Mouse (Mus musculus) G1E-ER4 (cell line): ENCODE data around the gene Cald1. TPM values are rescaled to one million over a fixed set of nuclear protein-coding genes. Genes with fewer than 3 reads are reported as not detected.

Experiments
- GATA1 ChIP-seq: IDR thresholded peaks from one replicate; pipeline ENCODE4 v1.8.0; 2012; ENCODE audit warnings: low read length, inconsistent platforms
- polyA plus RNA-seq: library from polyadenylated mRNA; stranded (reverse); fragments of >175 nt; gene quantifications from 2 replicates; pipeline ENCODE4 v1.2.3, GENCODE M21; 2012

The Cald1 gene
- polyA plus RNA-seq, 1 experiment, result not detected

DNA sequence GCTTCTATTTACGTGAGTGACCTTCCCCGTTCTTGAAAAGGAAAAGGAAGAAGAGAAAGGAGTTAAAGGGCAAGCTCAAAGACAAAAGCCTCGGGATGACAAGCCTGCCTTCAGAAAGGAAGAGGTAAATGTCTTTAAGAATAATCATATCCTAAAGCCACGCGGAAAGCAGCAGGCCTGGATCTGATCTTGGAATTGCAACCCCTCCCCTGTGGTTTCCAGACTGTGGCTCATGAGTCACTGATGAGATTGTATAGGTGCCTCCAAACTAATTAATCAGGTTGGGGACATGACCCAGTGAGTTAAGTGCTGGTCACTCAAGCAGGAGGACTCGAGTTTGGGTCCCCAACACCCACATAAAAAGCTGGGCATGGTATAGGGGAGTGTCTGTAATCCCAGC lies 149.5 kb downstream of the Cald1 start:
- TF ChIP-seq GATA1, result no peak

DNA sequence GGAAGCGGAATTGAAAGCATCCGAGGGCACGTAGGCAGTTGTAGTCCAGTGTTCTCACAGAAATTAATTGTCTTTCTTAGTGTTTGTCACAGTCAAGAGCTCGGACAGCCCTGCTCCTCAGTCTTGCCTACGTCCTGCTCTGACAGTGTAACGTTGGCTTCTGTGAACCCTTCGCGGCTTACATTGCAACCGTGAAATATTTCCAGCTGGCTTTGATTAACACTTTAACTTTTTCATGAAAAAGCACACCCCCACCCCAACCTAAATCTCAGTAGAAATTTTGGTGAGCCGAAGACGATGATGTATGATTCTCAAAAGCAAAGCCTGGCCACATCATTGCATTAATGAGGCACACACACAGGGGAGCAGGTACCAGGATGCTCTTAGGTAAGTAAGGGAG lies 150.3 kb downstream of the Cald1 start:
- no peak for TF ChIP-seq GATA1

DNA sequence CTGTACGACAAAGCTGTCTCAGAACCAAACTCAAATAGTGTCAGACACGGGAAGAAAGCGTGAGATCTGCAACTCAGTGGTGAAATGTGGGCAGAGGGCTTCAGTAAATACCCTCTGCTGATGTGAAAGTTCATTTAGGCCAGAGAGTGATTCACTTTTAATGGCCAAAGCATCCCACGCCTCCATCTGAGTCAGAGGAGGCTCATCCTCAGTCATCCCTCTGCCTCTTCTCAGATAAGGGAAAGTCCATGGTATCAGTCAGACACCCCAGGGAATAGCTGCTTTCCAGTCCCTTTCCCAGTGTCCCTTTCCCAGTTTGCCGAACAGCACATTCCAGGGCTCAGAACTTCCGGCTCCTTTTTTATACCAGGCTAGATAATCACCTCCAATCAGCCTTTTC lies 151.2 kb downstream of the Cald1 start:
- no peak for TF ChIP-seq GATA1

DNA sequence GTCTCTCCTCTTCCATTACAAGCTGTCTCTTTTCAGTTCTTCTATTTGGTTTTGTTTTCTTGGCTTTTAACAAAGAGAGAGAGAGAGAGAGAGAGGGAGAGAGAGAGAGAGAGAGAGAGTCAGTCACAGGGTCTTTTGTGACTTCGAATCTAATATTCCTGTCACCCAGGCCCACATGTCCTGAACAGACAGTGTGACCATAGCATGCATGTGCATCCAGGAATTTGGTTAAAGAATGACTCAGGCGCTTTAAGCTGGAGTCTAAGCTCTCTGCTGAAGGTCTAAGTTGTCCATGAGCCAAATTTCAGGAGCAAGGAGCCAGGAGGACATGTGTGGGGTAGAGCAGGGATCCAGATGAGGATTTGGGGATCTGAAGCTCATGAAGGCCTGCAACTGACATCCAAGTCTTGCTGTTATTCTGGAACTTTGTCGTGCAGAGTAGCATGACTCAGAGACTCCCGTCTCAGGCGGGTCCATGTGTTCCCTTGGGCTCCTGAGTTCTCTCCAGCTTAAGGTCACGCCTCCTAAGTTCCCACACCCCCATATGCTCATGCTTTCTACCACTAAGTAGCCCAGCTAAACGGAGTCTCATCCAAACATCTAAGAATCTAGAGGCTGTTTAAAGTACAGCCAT lies 152.3 kb downstream of the Cald1 start:
- TF ChIP-seq GATA1, result no peak

DNA sequence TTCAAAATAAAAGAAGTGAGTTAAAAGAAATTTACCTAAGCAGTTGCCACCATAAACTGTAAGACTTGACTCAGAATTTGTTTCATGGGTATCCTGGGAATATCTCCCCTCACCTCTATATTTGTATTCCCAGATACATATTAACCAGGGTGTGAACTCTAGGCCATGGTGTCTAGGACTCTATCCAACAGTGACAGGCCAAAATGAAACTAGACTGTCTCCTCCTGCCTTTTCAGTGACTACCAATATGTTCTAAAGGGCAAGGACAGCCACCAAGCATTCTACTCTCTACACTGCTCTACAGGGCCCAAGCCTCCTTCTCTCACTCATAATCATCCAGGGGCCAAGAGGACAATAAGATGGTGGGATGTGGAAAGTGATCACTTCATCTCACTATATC lies 153.3 kb downstream of the Cald1 start:
- TF ChIP-seq GATA1, result no peak

DNA sequence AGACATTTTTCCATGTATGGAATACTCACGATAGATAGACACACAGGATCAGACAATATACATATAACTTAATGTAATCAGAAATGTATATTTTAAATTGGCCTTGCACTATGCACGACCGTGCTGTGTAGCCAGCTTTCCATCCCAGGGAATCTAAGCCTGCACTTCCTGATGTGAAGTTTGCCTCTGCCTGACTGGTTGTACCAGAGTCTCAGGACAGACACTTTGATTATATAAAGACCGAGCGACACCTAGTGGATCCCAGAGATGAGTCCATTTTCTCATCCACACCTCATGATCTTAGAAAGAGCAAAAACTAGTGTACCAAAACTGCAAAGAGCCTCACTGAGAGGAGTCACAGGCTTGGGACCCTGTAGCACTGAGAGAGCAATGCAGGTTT lies 156.1 kb downstream of the Cald1 start:
- no peak for TF ChIP-seq GATA1

DNA sequence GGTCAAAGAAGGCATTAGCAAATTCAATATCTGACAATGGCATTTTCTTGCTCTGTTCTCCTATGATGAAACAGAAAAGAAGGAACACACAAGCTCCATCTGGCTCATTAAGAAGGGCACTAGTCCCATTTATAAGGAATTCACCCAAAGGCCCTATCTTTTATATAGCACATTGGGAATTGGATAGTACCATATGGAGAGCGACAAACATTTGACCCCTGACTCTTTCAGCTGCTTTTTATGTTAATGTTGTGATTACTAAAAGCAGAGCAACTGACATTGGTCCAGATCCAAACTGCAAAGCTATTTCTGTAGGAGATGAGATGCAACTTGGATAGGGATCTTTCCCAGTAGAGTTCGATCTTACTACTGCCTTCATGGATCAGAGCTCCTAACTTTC lies 160.0 kb downstream of the Cald1 start:
- no peak for TF ChIP-seq GATA1

DNA sequence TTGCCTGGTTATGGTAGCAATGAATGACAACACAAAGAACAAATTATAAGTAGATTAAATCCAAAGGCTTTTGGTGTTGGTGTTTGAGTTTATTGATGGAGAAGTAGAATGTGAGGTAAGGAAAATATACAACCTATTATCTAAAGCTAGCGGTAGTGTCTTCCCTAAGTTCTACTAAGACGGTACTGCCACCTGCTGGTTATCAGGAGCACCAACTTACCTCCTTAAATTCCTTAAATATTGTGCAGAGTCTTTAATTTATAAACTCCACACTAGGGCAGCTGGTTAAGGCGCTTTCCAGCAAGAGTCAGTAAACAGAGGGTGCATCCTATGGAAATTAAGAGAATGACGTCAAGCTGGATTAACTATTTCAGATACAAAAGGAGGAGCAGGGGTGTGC lies 161.7 kb downstream of the Cald1 start:
- no peak for TF ChIP-seq GATA1

DNA sequence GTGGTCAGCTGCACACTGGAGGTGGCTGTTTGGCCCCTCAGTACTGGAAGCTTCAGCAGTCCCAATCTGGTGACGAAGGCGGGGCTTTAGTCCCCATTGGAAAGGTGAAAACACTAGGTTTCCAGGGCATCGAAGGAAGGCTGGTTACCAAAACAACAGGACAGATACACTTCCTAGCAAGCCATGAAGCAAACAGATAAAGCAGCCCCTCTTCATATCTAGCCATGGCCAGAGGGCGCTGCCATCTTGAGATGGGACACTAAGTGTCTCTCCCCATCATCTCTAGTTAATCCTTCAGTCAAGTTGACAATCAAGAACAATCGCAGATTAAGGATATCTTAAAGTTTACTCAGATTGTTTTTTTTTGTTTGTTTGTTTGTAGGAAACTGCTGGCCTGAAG lies 167.4 kb downstream of the Cald1 start:
- TF ChIP-seq GATA1, result no peak

DNA sequence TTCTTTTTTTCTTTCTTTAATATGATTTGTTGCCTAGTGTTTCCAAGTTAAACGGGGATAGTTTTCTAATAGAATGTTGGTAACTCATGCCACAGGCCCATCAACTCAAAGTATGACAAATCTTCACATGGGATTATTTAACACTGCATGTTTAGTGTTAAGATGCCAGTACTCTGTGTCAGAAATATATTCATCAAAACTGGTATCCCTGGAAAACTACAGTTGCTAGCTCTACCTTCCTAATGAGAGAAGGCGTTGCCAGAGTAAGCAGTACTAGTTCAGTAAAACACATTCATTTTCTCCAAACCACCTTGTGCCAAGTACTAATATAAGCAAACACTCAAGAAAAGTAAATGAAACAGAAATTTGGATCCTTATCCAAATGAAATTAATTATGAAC lies 171.7 kb downstream of the Cald1 start:
- no peak for TF ChIP-seq GATA1

DNA sequence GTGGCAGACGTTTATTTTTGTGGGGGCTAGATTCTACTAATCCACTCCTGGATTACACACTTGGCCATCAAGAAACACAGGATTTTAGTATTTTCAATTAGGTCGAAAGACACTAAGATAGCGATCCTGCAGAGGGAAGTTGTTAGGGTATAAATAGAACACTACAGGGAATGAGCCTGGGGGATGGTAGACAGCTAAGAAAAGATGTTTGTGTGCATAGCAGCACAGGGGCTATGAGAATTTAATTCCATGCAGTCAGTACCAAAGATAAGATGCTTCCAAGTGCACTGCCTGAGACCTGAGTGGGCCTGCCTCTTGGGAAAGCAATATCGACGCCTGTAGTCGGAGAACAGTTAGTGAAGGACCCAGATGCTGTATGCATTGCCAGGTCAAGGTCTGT lies 172.2 kb downstream of the Cald1 start:
- TF ChIP-seq GATA1, result no peak

DNA sequence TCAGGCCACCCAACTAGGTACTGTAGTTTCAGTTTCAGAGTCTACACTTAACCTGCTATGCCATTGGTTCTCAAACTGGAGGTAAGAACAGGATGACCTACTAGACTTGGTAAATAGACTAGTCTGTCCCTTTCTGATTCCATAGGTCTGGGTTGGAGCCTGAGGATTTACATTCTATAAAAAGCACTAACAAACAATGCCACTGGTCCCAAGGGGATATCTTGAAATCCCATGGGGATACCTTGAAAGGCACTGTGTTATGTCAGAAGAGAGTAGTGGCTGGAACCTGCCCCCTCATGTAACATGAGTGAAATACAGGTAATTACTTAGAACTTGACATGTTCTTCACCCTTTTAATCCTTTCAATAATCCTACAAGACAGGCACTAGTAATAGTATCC lies 178.1 kb downstream of the Cald1 start:
- no peak for TF ChIP-seq GATA1

DNA sequence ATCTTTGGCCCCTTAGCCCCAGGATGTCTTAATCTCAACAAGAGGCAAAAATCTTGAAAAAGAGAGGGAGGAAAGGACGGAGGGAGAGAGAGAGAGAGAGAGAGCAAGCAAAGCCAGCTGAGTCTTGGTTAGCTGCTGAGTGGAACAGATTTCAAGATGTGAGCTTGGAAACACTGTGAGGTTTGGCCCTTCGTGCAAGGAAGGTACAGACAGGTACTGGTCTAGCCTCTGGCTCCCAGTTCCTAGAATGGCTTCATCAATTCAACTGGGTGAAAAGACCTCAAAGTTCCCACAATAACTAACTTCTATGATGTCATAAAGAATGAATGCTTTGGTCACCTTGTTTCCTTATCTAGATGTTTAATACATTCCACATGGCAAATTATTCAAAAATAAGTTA lies 178.8 kb downstream of the Cald1 start:
- no peak for TF ChIP-seq GATA1

DNA sequence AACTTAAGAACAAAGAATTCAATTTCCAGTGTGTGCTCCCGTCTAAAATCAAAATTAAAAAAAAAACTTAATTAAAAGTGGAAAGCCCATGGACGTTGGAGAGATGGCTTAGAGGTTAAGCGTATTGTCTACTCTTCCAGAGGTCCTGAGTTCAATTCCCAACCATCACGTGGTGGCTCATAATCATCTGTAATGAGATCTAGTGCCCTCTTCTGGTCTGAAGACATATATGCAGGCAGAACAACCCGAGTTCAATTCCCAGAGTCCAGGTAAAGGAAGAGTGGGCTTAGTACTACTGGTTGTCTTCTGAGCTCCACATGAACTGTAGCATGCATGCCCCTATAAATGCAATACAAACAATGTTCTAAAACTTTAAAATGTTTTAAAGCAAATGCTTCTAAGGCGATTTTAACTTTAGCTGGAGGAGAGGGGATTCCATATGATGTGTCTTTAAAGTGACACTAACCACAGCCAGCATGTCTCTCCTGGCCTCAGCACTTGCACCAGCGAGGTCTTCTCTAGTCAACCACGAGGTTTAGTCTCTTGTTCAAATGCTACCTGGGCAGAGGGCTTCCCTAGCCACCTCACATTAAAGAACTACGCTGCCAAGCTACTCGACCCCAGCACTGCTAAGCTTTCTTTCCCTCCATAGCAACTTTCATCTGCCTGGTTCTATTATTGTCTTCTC lies 179.8 kb downstream of the Cald1 start:
- no peak for TF ChIP-seq GATA1

DNA sequence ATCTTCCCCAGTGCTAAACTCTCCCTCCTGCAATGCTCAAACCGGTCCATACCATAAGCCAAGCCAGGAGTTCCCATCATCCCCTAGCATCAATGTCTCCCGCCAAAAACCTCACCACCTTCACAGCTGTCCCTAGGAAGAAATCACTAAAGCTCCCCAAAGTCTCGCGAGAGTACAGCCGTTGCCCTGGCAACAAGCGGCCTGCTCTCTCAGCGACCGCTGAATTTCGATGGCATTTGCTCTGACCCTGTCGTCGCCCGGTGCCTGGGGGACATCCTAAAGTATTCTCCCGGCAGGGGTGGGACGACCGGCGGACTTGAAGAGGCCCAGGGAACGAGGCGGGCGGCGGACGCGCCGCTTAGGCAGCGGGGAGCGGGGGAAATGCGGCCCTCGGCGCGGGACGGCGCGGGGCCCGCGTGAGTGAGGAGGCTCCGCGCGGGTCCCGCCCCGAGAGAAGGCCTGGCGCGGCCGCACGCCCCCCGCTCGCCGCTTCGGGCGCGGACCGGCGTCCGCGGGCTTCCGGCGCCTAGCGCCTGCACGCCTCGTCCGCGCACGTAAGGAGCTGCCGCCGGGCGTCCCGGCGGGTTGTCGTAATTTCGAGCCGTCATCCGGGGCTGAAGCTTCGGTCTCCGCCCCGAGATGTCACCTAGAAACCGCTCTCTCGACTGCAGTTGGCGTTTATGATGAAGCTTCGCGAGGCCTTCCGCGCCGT lies 182.1 kb downstream of the Cald1 start, which contains the start of gene Agbl3:
Agbl3 (plus strand) TSS at position 202 of the 712 bp plus-strand sequence.
- no peak for TF ChIP-seq GATA1

DNA sequence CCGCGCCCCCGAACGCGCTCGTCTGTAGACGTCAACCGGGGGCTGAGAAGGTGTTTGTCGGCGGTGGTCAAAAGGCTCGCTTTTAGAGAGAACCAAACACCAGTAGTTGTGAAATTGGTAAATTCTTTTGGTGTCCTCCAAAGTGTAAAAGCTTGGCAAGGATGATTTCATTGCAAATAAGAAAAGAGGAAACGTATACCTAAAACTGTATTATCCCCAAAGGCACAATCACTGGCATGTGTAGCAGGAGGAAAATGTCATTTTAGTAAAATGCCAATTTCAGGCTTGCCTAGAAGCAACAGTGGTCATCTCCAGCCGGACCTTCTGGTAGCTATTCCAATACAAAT lies 182.6 kb downstream of the Cald1 start:
- no peak for TF ChIP-seq GATA1

DNA sequence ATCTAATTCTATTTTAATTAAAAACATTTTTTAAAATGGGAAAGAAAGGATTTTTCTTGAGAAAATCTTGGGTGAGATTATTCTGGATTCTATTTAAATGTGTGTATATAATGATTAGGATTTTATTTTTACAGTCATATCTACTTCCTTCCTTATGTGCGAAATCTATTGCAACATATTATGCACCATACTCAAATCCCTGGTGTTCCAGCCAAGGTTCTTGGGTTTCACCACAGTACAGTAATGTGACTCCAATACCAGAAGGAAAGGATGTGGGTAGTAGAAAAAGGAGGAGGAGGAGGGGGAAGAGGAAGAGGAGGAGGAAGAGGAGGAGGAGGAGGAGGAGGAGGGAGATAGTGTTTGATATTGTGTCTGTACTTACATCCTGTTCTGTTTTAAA lies 184.2 kb downstream of the Cald1 start:
- TF ChIP-seq GATA1, result no peak
